Mouse (Mus musculus) hindbrain, embryonic 16.5 days (tissue): ENCODE measurements at regions not wholly inside any gene's neighbourhood (a gene's known extent, or its start where the extent isn't known, plus 50 kb on each side); places are given as distances from the start of the nearest gene placed in this dataset.

Experiments used
- ATAC-seq: fragments of 200-750 bp; cut with Nextera tagmentation; 2 replicates; pipeline ENCODE4 v1.8.0; 2017; ENCODE audit warnings: moderate TSS enrichment, moderate library complexity
- H3K27ac ChIP-seq: fragments of 300-500 bp; sonication (generic); 2 replicates; pipeline ENCODE4 v1.5.1; 2014; ENCODE audit warnings: low read depth, mild to moderate bottlenecking, control low read depth, low read length, moderate library complexity
- H3K27me3 ChIP-seq: fragments of 300-500 bp; sonication (generic); replicated peaks from 2 replicates; pipeline ENCODE4 v1.6.1; 2014; ENCODE audit warnings: low read length; ENCODE audit not compliant: control insufficient read depth, insufficient read depth
- H3K36me3 ChIP-seq: fragments of 300-500 bp; sonication (generic); 2 replicates; pipeline ENCODE4 v1.6.1; 2014; ENCODE audit warnings: mild to moderate bottlenecking, low read length, moderate library complexity, mixed read lengths; ENCODE audit not compliant: control insufficient read depth, insufficient read depth
- H3K4me1 ChIP-seq: fragments of 300-500 bp; sonication (generic); 2 replicates; pipeline ENCODE4 v1.6.1; 2014; ENCODE audit warnings: low read depth, low read length; ENCODE audit not compliant: control insufficient read depth, insufficient read depth
- H3K4me2 ChIP-seq: fragments of 300-500 bp; sonication (generic); 2 replicates; pipeline ENCODE4 v1.6.1; 2014; ENCODE audit warnings: mild to moderate bottlenecking, low read length, control low read depth, moderate library complexity
- H3K4me3 ChIP-seq: fragments of 300-500 bp; sonication (generic); 2 replicates; pipeline ENCODE4 v1.5.1; 2014; ENCODE audit warnings: mild to moderate bottlenecking, low read length, control low read depth, moderate library complexity
- H3K9ac ChIP-seq: fragments of 300-500 bp; sonication (generic); 2 replicates; pipeline ENCODE4 v1.6.1; 2014; ENCODE audit warnings: low read depth, mild to moderate bottlenecking, control low read depth, low read length, moderate library complexity
- H3K9me3 ChIP-seq: fragments of 300-500 bp; sonication (generic); 2 replicates; pipeline ENCODE4 v1.6.1; 2014; ENCODE audit warnings: mild to moderate bottlenecking, low read length, moderate library complexity; ENCODE audit not compliant: control insufficient read depth
- WGBS: fragments of 180-500 bp; shearing (Covaris S2); extraction: QIAGEN DNeasy Blood & Tissue Kit; methylation state at CpG from one replicate; pipeline ENCODE4 v1.1.7; 2014; 5-methylcytosine and 5-hydroxymethylcytosine counted together

DNA sequence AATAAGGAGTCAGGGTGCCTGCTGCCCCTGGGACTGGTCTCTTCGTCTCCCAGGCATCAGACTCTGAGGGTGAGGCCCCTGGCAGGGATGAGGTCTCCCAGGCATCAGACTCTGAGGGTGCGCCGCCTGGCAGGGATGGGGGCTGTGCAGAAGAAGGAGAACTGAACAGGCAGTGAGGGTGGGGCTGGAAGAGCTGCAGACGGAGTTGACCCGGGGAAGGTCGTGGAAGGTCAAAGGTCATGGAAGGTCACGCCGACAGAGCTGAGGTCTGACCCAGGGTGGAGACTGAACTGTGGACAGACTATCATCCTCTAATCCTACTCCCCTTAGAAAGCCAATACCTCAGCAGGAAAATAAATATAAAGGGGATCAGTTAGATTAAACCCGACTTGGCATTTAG is 50.6 kb upstream of the Grik3 start:
- H3K4me1 ChIP-seq: no peaks in the 10 kb centered on the region; the same call in 1 of the 2 replicates
- ATAC-seq: no peak
- no peaks in the 10 kb centered on the region for H3K27me3 ChIP-seq
- H3K4me3 ChIP-seq: no peak overlapping the region
- no peaks in the 10 kb centered on the region for H3K9me3 ChIP-seq
- H3K4me2 ChIP-seq: no peak overlapping the region
- 30% methylated on average over 9 of the region's 9 CpGs for WGBS
- H3K9ac ChIP-seq: no peak overlapping the region
- no peak overlapping the region for H3K27ac ChIP-seq
- H3K36me3 ChIP-seq: no peaks in the 10 kb centered on the region

DNA sequence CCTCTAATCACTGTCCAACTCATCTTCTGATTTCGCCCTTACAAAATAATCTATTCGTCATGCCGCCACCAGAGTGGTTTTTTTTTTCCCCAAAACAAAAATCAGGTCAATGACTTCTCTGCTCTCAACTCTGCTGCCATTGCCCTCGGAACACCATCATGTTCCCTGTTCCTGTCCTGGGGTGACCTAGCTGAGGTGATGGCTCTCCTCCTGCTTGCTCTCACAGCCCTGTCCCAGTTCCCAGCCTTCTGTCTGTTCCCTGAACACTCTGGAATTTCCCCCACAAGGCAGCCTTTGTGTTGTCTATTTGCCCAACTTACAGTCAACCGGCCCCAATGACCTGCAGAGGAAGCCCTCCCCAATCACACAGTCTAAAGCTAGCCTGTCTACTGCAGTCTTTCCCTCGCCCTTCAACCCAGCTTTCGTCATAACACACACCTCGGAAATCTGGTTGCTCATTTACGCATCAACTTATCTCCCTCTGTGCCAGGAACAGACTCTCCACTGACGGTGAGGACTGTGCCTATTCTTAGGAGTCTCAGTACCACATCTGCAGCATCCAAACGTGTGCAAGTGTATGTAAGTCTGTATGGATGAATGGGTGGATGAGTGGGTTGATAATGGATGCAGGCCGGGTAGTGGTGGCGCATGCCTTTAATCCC is 53.2 kb upstream of the Grik3 start:
- Histone ChIP-seq H3K27ac (no peak overlapping the region), H3K9ac (no peak overlapping the region), H3K9me3 (no peaks in the 10 kb centered on the region), H3K27me3 (no peaks in the 10 kb centered on the region), H3K36me3 (no peaks in the 10 kb centered on the region), H3K4me3 (no peak overlapping the region), H3K4me1 (no peaks in the 10 kb centered on the region; the same call in 1 of the 2 replicates), H3K4me2 (no peak overlapping the region)
- 82% methylated on average over 13 of the region's 13 CpGs for WGBS
- ATAC-seq: no peak

DNA sequence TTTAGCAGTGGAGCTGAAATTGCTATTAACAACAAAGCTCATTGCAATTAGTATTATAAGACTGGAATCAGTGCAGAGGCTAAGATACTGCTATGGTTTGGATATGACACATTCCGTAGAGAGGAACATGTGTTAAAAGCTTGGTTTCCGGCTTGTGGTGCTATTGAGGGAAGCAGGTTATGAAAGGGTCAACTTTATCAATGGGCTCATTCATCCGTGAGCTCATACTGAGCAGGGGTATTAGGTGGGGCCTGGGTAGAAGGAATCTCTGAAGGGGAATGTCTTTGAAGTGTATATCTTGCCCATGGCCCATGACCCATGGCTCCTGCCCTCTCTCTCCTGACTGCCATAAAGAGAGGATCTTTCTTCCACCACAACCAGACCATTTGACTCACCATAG is 57.0 kb upstream of the Grik3 start:
- Histone ChIP-seq H3K4me3 (no peak overlapping the region), H3K27ac (no peak overlapping the region), H3K4me1 (no peaks in the 10 kb centered on the region), H3K9me3 (no peaks in the 10 kb centered on the region), H3K36me3 (no peaks in the 10 kb centered on the region), H3K9ac (no peak overlapping the region), H3K4me2 (no peak overlapping the region), H3K27me3 (no peaks in the 10 kb centered on the region)
- 33% methylated on average over 3 of the region's 3 CpGs for WGBS
- no peak for ATAC-seq

DNA sequence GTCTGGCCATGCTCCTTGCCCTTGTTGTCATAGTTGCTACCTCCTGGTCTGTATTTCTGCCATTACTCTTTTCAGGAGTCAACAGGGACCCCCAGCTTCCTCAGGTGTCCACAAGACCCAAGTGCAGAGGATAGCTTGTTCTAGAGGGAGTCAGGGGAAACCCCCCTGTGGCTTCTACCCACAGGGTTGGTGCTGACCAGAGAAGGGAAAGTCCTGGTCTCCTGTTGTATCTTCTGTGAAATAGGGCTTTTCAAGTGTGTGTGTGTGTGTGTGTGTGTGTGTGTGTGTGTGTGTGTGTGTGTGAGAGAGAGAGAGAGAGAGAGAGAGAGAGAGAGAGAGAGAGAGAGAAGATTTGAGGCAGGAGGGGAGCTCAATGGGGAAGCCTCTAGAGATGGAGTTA is 58.9 kb upstream of the Grik3 start:
- H3K27ac ChIP-seq: no peak overlapping the region
- H3K27me3 ChIP-seq: no peaks in the 10 kb centered on the region
- ATAC-seq: no peak
- no peak overlapping the region for H3K9ac ChIP-seq
- H3K4me1 ChIP-seq: no peaks in the 10 kb centered on the region
- H3K4me3 ChIP-seq: no peak overlapping the region
- H3K4me2 ChIP-seq: no peak overlapping the region
- H3K9me3 ChIP-seq: no peaks in the 10 kb centered on the region
- H3K36me3 ChIP-seq: no peaks in the 10 kb centered on the region

DNA sequence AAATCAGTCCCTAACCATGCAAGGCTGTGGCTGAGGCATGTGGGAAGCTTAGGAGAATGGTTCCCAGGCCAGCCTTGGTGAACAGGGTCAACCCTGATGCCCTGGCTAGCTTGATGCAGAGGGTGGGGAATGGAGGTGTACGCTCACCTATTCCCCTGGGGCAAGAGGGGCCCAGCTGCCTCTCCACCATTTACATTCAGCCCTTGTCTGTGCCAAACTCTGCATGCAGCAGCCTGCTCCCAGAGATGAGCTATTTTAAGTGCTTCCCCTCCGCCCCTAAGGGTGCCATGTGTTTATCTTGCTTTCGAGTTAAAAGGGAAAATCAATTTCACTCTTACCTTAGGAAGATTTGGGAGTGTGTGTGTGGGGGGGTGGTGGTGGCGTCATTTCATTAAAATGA is 59.7 kb upstream of the Grik3 start:
- 59% methylated on average over 4 of the region's 4 CpGs for WGBS

DNA sequence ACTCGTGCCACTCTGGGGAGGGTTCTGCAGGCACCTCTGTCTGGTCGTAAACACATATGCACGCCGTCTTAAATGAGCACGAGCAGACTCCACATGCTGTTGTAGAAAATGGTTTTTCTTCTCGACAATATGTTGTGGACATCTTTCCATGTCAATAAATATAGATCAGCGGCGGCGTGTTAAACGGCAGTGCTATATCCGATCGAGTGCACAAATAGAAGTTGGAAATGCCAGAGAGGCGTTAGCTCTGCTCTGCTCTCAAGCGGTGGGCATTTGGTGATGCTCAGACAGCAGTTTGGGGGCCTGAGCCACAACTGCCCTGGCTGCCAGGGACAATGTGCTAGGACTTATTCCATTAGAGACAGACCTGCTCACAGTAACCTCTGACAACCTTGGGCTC is 61.8 kb upstream of the Grik3 start:
- H3K4me3 ChIP-seq: no peak overlapping the region
- no peaks in the 10 kb centered on the region for H3K36me3 ChIP-seq

More for the DNA sequence above, 59.7 kb upstream of the Grik3 start:
- H3K36me3 ChIP-seq: no peaks in the 10 kb centered on the region
- no peaks in the 10 kb centered on the region for H3K9me3 ChIP-seq
- H3K27ac ChIP-seq: no peak overlapping the region
- no peak overlapping the region for H3K9ac ChIP-seq
- ATAC-seq: no peak
- no peak overlapping the region for H3K4me3 ChIP-seq
- no peaks in the 10 kb centered on the region for H3K4me1 ChIP-seq
- no peaks in the 10 kb centered on the region for H3K27me3 ChIP-seq
- H3K4me2 ChIP-seq: no peak overlapping the region

DNA sequence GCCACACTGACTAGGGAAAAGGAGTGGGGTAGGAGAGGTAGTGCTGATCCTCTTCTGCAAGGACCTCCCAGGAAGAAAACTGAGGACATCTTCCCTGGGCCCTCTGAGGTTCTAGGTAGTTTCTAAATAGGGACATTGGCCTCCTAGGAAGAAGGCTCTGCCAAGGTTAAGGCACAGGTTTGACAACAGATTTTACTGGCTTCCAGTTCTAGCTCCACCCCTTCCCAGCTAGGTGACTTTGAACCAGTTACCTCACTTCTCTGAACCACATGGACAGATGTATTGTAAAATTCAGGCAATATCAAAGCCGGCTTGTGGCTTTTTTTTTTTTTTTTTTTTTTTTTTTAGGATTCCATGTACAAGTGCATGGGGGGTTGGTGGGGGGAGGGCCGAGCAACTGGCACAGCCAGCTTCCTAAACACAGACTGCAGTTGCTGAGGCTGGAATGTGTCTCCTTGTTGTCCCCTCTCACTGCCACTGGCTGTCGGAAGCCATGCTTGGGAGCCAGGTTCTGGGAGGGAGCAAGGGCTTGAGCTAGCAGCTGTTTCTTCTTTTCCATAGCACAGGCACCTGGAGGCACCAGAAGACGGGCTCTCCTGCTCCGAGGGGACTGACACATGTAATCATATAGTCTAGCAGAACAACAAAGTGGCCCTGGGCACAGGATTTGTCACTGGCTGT is 69.8 kb upstream of the Grik3 start:
- Histone ChIP-seq H3K27me3 (no peaks in the 10 kb centered on the region; the same call in 1 of the 2 replicates), H3K9me3 (no peaks in the 10 kb centered on the region), H3K4me3 (no peak overlapping the region), H3K9ac (no peak overlapping the region), H3K4me1 (no peaks in the 10 kb centered on the region; the same call in 1 of the 2 replicates), H3K36me3 (no peaks in the 10 kb centered on the region), H3K4me2 (no peak overlapping the region), H3K27ac (no peak overlapping the region)
- ATAC-seq: no peak
- WGBS: 42% methylated on average over 5 of the region's 5 CpGs

More for the DNA sequence above, 61.8 kb upstream of the Grik3 start:
- no peak overlapping the region for H3K9ac ChIP-seq
- no peaks in the 10 kb centered on the region for H3K9me3 ChIP-seq
- ATAC-seq: no peak
- H3K4me1 ChIP-seq: no peaks in the 10 kb centered on the region
- no peak overlapping the region for H3K27ac ChIP-seq
- 80% methylated on average over 14 of the region's 14 CpGs for WGBS
- H3K4me2 ChIP-seq: no peak overlapping the region
- H3K27me3 ChIP-seq: no peaks in the 10 kb centered on the region

DNA sequence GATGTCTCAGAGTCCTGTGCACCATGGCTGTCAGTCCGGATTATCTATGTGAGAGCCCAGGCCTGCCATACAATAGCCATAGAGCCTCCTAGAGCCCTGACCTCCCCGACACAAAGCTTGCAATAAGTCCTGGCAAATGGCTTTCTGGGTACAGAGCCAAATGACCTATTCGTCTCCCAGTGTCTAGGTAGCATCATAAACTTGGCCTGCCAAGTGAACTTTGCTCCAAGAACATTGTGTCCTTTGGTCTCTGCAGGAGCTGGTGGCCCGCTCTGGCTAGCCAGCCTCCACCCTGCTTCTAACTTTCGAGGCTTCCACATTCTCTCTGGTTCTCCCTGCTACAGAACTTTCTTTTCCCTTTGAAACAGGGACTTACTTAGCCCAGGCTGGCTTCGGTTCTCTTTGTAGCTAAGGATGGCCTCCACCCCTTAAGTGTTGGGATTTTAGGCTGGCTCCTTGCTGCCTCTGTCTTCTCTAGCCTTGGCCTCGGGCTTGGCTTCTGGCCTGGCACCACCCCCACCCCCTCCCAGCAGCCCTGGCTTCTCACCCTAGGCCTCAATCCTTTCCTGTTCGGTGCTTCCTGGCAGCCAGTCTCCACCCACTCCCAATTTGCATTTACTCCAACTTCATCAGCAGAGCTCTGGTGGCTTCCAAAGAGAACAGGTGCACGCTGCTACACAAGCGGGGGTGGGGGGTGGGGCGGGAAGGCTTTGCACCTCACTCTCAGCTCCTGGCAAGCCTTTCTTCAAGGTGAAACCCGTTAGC is 70.8 kb upstream of the Grik3 start:
- H3K36me3 ChIP-seq: no peaks in the 10 kb centered on the region
- H3K4me1 ChIP-seq: no peaks in the 10 kb centered on the region; the same call in 1 of the 2 replicates
- H3K4me2 ChIP-seq: no peak overlapping the region
- H3K9me3 ChIP-seq: no peaks in the 10 kb centered on the region
- 50% methylated on average over 12 of the region's 12 CpGs for WGBS
- H3K27ac ChIP-seq: no peak overlapping the region
- ATAC-seq: no peak
- H3K4me3 ChIP-seq: no peak overlapping the region
- H3K27me3 ChIP-seq: no peaks in the 10 kb centered on the region; the same call in 1 of the 2 replicates
- H3K9ac ChIP-seq: no peak overlapping the region

DNA sequence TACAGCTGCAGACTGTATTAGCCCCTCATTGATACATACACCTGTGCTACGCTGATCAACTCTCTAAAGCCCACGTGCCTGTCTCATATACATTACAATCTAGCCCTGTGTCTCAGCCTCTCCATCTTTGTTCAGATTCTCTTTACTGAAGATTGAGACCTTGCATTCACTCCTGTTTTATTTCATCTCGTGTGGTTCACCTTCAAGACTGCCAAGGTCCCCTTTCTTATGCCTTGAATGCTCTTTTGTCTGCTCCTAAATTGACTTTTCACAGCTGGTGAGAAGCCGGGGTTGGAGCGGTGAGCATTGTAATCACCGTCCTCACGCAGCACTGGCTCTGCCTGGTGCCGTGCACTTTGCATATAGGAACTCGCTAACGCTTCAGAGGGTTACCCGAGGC is 75.2 kb upstream of the Grik3 start:
- no peak overlapping the region for H3K4me3 ChIP-seq
- H3K9me3 ChIP-seq: no peaks in the 10 kb centered on the region
- no peaks in the 10 kb centered on the region; the same call in 1 of the 2 replicates for H3K27me3 ChIP-seq
- peaks cover 8% of the 10 kb centered on the region; the same call in 1 of the 2 replicates for H3K4me1 ChIP-seq
- no peak overlapping the region for H3K27ac ChIP-seq
- WGBS: 17% methylated on average over 11 of the region's 11 CpGs
- H3K36me3 ChIP-seq: no peaks in the 10 kb centered on the region
- no peak overlapping the region for H3K4me2 ChIP-seq
- ATAC-seq: no peak
- H3K9ac ChIP-seq: no peak overlapping the region
